Mouse (Mus musculus) adrenal gland, adult 2 months (tissue): Measurements from ENCODE around the gene Dpf3. TPM values are rescaled to one million over a fixed set of nuclear protein-coding genes. Genes with fewer than 3 reads are reported as not detected.

ENCODE experiments used
- DNase-seq: peaks from one replicate; pipeline ENCODE4 v3.0.0; 2021
- long read RNA-seq: library from polyadenylated mRNA; stranded (forward); transcript quantifications from one replicate; pipeline ENCODE4 v2.0.0, GENCODE M21; 2021
- polyA plus RNA-seq: library from polyadenylated mRNA; depleted of rRNA; stranded (reverse); fragments of >200 nt; gene quantifications from 2 replicates; pipeline ENCODE4 v1.2.3, GENCODE M21; 2012; rRNA removed
- total RNA-seq, 2 experiments: library from RNA; stranded (reverse); gene quantifications; 2 replicates each; pipeline ENCODE4 v1.2.3; 2021

The Dpf3 gene
- 1 to 10 TPM; 7.6 to 8.6 TPM for total RNA-seq
- polyA plus RNA-seq, result 6.6 TPM in 2 replicates
- long read RNA-seq, partial matches to known transcripts, result 0 of 1 reads
- long read RNA-seq, other reads (novel, unspliced or antisense), result 0 of 1 reads

DNA sequence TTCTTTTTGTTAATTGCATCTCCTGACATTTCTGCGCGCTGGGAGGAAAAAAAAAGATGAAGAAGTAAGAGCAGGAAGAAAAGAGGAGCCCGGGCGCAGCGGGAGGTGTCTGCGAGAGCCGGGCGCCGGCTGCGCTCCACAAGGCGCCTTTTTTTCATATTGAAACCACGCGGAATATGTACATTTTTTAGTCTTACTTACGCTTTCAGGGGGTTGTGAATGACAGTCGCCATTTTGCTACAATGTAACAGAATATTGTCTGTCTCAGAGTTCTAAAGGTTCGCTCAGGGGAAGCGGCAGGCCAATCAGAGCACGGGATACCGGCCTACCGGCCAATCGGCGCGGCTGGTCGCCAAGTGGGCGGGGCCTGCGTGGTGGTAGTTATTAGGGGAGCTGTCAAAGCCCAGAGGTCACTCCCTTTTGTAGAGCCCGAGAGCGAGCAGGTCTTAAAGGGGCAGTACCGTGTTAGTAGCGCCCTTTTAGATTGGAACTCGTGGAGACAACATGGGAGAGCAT is at the start of gene Dpf3:
Gene Dpf3, minus strand, starts transcription at position 241 of the 516 bp plus-strand sequence.
- peak; percentile 100 for DNase-seq

GRCm38 (mm10) chr12:83536039-83536438 is 48.5 kb upstream of the Dpf3 start:
- DNase-seq, result no peak

- no peak for DNase-seq
Observed at GRCm38 (mm10) chr12:83535428-83535827, 47.9 kb upstream of the Dpf3 start.

DNA sequence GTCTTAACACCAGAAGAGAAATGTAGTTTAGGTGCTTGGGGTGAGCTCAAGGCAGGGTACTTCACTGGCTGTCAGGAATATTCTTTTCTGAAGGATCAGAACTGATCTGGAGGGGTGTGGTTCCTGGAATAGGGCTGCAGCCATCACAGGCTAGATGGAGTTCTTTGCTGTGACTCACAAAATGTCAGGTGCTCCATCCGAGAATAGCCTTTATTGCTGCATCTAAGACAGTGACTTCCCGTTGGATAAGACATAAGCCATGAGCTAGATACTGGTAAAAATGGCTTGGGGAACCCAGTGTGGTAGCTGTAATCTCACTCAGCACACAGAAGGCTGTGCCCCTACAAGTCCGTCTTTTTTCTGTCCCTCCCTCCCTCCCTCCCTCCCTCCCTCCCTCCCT is 46.7 kb upstream of the Dpf3 start:
- no peak for DNase-seq

GRCm38 (mm10) chr12:83532966-83533365 is 45.5 kb upstream of the Dpf3 start:
- no peak for DNase-seq

- no peak for DNase-seq
Observed at GRCm38 (mm10) chr12:83531992-83532391, 44.5 kb upstream of the Dpf3 start.

DNA sequence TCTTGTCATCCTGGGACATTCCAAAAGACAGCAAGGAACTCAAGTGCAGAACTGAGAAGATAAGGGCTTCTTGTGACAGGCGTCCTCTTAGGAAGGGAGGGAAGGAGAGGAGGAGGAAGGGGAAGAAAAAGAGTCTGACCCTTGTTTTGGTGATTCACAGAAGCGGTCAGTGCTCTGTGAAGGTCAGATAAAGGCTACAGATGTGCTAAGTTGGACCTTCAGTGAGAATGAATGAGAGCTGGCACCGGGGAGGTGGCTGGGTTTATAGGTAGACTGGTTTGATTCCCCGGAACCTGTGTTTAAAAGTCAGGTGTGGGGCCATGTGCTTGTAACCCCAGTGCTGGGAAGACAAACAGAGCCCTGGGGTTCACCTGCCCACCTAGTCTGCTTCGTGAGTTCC is 41.1 kb upstream of the Dpf3 start:
- no peak for DNase-seq

DNA sequence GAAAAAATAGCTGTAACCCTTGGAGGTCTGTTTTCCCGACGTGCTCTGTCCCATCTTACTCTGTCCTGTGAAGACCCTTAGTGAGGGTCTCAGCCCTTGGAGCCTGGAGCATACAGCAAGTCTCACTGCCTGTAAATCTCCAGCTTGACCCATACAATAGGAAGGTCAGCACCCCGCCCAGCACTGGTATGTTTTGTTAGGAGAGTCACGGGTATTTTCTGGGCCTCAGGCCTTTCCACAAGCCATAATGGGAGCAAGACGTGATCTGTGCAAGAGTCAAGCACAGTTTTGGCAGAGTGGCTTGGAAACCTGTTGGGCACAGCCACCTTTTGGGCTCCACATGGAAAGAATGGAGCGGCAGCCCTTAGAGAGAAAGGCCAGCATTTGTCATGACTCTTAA is 40.3 kb upstream of the Dpf3 start:
- no peak for DNase-seq

GRCm38 (mm10) chr12:83525822-83526544 is 38.5 kb upstream of the Dpf3 start:
- DNase-seq, result no peak

DNA sequence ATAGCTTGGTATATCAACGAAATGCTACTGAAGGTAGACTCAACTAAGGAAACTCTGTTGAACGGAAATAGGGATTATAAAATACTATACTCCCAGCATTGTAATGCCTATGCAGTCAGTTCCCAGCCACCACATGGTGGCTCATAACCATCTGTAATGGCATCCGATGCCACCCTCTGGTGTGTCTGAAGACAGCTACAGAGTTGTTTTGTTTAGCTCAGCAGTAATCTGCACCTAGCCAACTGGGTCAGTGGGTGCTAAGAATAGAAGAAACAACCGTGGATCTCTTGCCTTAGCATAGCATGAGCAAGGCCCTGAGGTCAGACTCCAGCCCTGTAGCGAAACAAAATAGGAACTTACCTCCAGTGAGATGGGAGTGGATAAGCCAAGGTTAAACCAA is 36.8 kb upstream of the Dpf3 start:
- DNase-seq, result no peak

DNA sequence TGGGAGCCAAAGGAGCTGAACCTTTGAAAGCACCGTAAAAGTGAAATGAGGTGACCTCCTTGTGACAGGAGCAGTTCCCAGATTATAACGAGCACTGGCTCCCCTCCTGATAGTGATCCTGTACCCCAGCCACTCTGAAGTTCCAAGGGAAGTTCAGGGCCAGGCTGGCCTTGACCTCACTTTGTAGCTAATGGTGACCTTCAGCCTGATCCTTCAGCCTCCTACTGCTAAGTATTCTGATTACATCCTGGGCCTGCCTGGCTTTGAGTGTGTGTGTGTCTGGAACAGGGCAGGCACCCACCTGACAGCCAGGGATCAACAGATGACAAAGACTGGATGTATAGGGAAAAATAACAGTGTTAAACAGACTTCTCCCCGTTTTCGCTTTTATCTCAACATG is 36.4 kb upstream of the Dpf3 start:
- peak; percentile 47 for DNase-seq

DNA sequence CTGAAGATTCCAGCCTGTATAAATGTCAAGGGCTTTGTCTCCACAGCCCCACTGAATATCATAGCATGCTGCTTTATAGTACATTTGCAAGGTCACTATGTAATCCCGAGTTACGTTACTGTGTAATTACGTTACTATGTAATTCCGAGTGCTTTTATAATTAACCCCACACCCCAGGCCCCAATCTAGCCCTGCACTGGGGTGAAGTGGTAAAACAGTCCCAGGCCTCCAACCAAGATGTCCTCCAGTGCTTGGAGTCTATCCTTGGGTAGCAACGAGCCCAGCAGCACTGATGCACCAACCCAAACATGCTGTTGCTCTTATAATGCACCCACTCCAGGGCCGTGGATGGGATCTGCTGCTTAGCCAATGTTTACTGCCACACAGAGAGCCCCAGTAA is 35.5 kb upstream of the Dpf3 start:
- peak; percentile 49 for DNase-seq

DNA sequence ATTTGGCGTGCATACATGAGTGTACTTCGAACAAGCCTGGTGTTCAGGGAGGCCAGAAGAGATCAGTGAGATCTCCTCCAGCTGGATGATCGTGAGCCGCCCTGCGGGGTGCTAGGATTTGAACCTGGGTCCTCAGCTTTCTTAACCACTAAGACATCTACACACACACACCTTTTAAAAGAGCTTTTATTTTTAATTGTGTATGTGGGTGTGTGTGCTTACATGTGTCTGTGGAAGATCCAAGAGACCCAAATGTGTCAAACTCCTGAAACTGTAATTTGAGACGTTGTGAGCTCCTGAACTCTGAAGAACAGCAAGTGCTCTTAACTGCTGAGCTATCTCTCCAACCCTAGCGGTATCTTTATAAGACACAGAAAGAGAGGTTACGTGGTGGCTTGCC is 33.6 kb upstream of the Dpf3 start:
- DNase-seq, result no peak

DNA sequence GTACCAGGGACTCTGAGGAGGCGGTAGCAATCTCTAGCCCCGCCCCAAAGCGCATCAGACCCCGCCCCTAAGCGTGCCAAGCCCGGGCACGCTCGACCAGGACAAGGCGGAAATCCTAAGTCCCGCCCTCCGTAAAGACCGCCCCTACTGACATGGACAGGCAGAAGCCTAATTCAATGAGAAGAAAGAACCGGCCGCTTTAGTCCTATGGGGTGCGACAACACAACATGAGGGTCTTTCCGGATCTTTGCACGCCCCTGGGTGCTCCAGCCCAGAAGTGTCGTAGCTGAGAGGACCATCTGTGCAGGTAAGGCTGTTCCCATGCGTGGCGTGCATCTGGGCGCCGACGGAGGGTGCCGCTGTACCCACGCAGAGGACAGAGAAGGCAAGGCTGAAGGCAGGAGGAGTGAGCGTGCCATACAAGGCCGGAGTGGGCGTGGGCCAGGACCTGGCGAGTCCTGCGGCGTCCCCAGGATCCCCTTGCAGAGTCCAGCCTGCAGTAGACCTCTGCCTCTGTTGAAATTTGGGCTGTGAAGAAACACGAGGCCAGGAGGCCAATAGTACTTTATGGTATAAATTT is 32.9 kb upstream of the Dpf3 start, which contains the start of gene Dcaf4:
Gene Dcaf4, plus strand, starts transcription at position 156 of the 580 bp plus-strand sequence.
- peak; percentile 99 for DNase-seq

DNA sequence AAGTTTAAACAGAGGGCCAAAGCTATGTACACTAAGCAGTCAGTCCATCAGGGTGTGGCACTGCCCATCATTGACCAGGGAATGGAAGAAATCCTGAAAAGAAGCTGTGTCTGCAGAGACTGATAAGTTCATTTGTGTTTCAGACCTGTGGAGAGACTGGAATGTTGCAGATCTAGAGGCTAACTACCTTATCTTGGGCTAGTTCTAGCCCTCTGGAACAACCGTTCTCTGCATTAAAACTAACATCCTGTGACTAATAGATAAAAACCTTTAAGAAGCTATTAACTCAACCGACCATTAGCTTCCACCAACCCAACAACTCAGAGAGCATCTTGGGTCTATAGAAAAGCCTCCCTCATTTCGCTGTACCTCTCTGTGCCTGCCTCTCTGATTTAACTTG is 30.1 kb upstream of the Dpf3 start:
- no peak for DNase-seq

- DNase-seq, result no peak
Observed at GRCm38 (mm10) chr12:83514216-83514615, 26.7 kb upstream of the Dpf3 start.

GRCm38 (mm10) chr12:83513185-83513584 is 25.7 kb upstream of the Dpf3 start:
- no peak for DNase-seq

- DNase-seq, result no peak
Observed at GRCm38 (mm10) chr12:83512783-83513182, 25.3 kb upstream of the Dpf3 start.

GRCm38 (mm10) chr12:83510586-83510985 is 23.1 kb upstream of the Dpf3 start:
- no peak for DNase-seq

- no peak for DNase-seq
Observed at GRCm38 (mm10) chr12:83506543-83506942, 19.0 kb upstream of the Dpf3 start.

DNA sequence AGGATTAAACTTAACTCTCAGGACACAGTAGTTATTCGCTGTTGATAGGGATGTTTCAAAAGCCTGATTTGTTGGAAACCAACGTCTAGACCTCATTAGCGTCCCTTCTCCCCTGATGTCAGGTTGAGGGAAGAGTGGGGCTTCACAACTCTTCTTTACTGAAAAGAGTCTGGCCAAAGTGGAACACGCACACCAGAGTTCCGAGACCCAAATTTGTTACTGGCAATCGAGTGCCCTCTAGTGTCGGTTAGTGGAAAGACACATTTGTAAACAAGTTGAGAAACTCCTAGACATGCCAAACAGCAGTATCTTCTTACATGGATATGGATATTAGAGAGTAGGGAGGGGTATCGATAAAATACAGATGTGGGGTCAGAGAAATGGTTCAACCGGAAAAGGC is 14.7 kb upstream of the Dpf3 start:
- DNase-seq, result peak; percentile 61

DNA sequence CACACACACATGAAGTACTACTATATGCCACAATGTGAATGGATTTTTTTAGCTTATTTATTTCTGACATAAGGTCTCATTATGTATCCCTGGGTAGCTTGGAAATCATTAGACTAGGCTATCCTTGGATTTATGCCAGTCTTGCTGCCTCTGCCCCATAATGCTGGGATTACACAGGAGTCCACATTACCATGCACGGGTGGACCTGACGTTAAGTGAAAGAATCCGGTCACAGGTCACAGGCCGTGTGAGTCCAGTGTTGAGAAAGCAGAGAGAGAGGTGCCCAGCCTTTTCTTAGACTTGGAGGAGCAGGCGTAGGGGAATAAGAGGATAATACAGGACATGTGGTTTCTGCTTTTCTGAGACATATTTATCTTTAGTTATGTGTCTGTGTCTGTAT is 11.7 kb upstream of the Dpf3 start:
- no peak for DNase-seq

DNA sequence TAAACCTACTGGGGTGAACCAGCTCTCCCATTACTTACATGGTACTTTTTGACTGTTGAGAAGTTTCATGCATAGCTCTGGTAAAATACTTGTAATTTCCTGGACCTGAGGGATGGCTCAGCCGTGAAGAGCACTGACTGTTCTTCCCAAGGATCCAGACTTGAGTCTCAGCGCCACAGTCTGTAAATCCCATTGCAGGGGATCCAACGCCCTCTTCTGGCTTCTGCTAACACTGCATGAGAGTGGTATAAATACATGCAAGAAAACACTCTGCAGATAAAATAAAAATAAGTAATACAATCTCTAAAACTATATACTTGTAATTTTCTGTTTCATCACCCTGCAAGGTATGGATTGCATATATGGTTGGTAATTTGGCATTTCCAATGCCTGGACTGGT is 10.4 kb upstream of the Dpf3 start:
- no peak for DNase-seq

DNA sequence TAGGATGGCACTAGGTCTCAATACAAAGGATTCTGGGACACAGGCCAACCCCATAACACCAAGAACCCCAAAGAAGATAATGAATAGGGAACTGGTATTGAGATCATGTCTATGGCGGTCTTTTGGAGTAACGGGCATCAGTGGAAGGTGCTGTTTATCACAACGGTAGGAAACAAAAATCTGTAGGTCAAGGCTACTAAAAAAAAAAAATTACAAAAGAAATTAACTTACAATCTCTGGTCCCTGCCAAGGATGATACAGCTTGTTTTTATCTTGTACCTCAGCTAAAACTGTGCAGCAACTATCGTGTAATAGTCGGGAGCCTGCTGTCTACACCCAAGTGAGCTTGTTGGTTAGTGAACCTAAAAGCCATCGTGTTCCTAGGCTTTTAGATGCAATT is 9.2 kb upstream of the Dpf3 start:
- DNase-seq, result no peak
